Mouse (Mus musculus): ENCODE measurements around the gene Lgi2.

GRCm38 (mm10) chr5:52504666-52505065 is 61.6 kb downstream of the Lgi2 start:
- TF ChIP-seq POLR2A (IDR thresholded peaks at IDR 0.05; ENCODE audit: borderline replicate concordance, low read depth, low read length) (no peak), CTCF (IDR thresholded peaks at IDR 0.05; ENCODE audit: low read depth, low read length) (no peak)
